Mouse (Mus musculus): ENCODE results near the gene Ruvbl1.

Ruvbl1 gene

GRCm38 (mm10) chr6:88465181-88465920 is at the start of gene Ruvbl1:
Gene Ruvbl1 (plus strand): TSS chr6:88465409.
- DNase-seq (ENCODE audit: low spot score): peak; percentile 70

GRCm38 (mm10) chr6:88416130-88416758 is 49.0 kb upstream of the Ruvbl1 start:
- DNase-seq (ENCODE audit: low spot score): no peak

DNA sequence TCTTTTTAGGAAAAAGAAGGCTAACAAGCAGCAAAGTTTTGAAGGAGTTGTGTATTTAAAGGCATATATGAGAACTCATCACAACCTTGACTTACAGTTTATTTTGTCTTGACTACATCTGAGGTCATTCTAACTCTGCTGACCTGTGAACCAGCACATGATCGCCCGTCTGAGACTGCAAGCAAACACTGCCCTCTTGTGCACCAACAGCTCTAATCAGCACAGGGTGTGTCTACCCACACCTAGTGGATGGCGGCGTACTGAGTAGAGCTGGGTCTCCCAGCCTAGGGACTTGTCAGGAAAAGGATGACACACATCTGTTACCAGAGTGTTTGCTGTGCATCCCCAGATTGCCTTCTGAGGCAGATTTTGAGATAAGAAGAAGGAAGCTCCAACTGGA is 34.0 kb upstream of the Ruvbl1 start:
- no peak for DNase-seq (ENCODE audit: low spot score)

DNA sequence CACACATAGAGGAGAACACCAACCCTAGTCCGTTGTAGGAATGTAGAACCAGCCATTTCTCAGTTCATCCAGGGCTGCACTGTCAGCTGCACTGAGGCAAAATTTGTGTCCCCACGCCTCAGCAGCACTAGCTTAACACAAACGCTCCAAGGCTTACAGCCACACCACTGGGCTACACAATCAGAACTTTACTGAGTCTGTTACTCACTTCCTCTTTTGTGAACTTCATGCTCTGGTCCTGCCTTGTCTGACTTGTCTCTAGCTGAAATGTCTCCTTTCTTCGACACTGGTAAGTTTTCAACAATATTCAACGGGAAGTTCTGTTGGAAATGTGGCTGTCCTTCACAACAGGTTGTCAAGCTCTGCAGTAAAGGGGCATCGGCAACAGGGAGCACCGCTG is 29.6 kb upstream of the Ruvbl1 start:
- DNase-seq (ENCODE audit: low spot score): no peak

DNA sequence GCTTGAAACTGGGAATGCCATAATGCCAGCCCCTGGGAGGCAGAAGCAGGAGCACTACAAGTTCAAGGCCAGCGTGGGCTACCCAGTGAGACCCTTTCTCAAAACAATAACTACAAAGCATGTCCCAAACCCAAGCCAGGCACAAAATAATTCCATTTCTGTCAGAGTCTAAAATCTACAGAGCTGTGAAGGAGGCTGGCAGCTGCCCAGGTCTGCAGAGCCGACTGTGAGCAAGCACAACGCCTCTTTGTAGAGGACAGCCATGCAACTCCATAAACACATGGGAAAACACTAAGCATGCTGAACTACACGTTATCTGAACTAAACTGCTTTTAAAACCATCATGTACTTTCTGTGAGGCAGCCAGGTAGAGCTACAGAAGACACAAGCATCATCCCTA is 26.2 kb upstream of the Ruvbl1 start:
- no peak for DNase-seq (ENCODE audit: low spot score)

GRCm38 (mm10) chr6:88442551-88442950 is 22.7 kb upstream of the Ruvbl1 start:
- DNase-seq (ENCODE audit: low spot score): no peak

- DNase-seq (ENCODE audit: low spot score): no peak
Measured at GRCm38 (mm10) chr6:88443446-88443845, 21.8 kb upstream of the Ruvbl1 start.

GRCm38 (mm10) chr6:88444076-88444750 is 21.0 kb upstream of the Ruvbl1 start:
- DNase-seq (ENCODE audit: low spot score): no peak

- no peak for DNase-seq (ENCODE audit: low spot score)
Measured at GRCm38 (mm10) chr6:88445661-88446060, 19.5 kb upstream of the Ruvbl1 start.

- peak; percentile 47 for DNase-seq (ENCODE audit: low spot score)
Measured at GRCm38 (mm10) chr6:88446063-88447002, 18.9 kb upstream of the Ruvbl1 start, which contains the start of gene Eefsec. Gene Eefsec (minus strand): TSS chr6:88446539.

DNA sequence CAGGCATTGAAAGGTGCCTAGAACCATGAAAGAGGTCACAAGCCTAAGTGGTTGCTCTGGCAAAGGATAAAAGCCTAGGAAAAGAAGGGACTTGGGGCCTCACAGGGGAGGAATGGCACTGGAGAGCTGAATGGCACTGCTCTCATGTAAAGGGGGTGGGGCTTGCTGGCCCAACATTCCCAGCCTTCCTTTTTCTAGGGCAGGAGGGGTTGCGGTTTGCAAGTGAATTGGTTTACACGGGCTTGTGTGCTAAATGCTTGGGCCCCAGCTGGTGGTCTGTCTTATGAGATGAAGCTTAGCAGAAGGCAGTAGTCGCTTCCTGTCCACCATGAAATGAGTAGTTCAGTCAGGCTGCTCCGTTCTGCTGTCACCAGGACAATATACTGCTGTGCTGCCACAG is 17.8 kb upstream of the Ruvbl1 start:
- no peak for DNase-seq (ENCODE audit: low spot score)

- no peak for DNase-seq (ENCODE audit: low spot score)
Measured at GRCm38 (mm10) chr6:88454545-88454944, 10.7 kb upstream of the Ruvbl1 start.

DNA sequence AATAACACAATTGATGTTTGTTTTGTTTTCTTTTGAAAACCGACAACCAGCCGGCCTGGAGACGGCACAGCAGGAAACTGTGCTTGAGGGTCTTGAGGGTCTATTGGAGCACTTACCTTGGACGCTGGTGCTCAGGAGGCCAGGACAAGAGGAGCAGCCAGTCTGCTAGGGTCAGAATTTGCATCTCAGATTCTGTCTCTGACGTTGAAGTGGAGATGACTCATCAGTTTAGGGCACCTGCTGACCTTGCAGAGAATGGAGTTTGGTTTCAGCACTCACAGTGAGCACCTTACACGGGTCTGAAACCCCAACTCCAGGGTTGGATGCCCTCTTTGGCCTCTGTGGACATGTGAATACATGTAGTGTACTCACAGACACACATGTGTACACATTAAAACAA is 4.7 kb downstream of the Ruvbl1 start:
- DNase-seq (ENCODE audit: low spot score): no peak

- DNase-seq (ENCODE audit: low spot score): no peak
Measured at GRCm38 (mm10) chr6:88480421-88480820, 15.2 kb downstream of the Ruvbl1 start.

GRCm38 (mm10) chr6:88483111-88483510 is 17.9 kb downstream of the Ruvbl1 start:
- DNase-seq (ENCODE audit: low spot score): no peak

- no peak for DNase-seq (ENCODE audit: low spot score)
Measured at GRCm38 (mm10) chr6:88483913-88484312, 18.7 kb downstream of the Ruvbl1 start.

DNA sequence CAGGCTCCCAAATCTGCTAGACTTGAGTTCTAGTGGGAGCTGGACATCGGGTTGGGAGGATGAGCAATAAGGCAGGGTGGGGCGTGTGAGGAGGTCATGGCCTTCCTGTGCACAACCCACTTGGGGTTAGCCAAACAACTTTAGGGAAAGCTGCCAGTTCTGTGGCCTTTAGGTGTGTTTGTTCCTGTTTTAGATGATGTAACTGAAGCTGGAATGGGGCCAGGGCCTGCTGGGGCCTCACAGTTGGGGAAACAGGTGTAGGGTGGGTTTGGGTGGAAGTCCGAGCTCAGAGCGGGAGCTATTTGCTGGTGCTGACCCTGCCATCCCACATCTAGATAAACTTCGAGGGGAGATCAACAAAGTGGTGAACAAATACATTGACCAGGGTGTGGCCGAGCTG is 20.2 kb downstream of the Ruvbl1 start:
- DNase-seq (ENCODE audit: low spot score): no peak

- no peak for DNase-seq (ENCODE audit: low spot score)
Measured at GRCm38 (mm10) chr6:88486893-88487292, 21.7 kb downstream of the Ruvbl1 start.

DNA sequence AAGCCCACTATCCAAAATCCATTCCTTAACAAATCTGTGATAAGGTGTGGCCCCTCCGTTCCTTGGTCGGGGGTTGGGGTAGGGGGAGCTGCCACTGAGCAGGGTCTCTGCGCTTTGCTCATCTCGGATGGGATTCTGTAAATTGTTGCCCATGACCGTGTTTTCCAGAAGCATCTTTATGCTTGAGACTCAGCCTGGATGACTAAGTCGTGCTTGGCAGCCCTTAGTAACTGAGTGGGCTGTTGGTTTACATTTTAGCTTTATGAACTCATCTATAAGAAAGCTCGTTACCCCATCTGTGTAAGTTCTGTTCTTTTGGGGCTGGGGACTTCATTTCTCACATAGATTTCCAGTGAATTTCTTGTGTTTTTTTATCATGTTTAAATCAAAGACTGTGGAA is 23.8 kb downstream of the Ruvbl1 start:
- DNase-seq (ENCODE audit: low spot score): no peak

GRCm38 (mm10) chr6:88489834-88490233 is 24.6 kb downstream of the Ruvbl1 start:
- no peak for DNase-seq (ENCODE audit: low spot score)

- no peak for DNase-seq (ENCODE audit: low spot score)
Measured at GRCm38 (mm10) chr6:88490629-88491354, 25.6 kb downstream of the Ruvbl1 start.

All from urinary bladder, postnatal 10 days (tissue).